Mouse (Mus musculus): Measurements from ENCODE around the gene Grm8.

The Grm8 gene

GRCm38 (mm10) chr6:28135001-28135401, at the start of gene Grm8:
TSS of gene Grm8 (minus strand) at chr6:28135178.
- no peak for DNase-seq (ENCODE audit: low spot score in 2 of 2)

- no peak for DNase-seq (ENCODE audit: low spot score in 2 of 2)
Observed at GRCm38 (mm10) chr6:28169851-28170539, 35.0 kb upstream of the Grm8 start.

DNA sequence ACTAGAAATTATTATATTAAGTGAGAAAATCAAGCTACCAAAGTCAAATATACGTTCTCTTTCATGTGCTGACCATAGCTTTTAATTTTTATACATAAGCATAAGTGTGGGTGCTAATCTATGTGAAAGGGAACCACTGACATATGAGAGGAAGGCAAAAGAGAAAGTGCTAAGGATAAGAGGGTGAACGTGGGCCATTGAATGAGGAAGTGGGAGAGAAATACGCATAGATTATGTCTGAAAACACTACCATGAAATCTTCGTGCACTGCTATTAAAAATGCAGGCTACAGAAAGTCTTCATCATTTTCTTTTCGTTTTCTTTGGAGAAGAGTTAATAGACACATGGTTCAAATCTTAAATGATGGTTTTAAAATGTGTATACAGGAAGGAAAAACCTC, 25.4 kb upstream of the Grm8 start:
- no peak for DNase-seq (ENCODE audit: low spot score in 2 of 2)

DNA sequence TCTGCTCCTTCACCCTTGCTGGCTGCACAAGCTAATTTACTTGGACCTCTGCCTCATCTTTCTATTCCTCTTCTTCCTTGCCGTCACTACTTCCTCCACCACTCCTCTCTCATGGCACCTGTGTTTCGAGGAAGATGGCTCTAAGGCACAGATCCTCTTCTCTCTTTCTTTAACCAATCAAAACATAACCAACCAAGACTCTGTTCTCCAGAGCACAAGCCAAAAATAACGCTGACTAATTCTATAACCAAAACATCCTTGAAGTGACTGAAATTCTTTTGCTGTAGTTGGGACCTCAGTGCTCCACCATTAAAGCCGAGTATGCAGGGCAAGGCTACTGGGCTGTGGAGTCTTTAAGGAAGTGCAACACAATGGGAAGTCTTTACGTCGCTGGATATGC, 11.5 kb upstream of the Grm8 start:
- no peak for DNase-seq (ENCODE audit: low spot score in 2 of 2)

DNA sequence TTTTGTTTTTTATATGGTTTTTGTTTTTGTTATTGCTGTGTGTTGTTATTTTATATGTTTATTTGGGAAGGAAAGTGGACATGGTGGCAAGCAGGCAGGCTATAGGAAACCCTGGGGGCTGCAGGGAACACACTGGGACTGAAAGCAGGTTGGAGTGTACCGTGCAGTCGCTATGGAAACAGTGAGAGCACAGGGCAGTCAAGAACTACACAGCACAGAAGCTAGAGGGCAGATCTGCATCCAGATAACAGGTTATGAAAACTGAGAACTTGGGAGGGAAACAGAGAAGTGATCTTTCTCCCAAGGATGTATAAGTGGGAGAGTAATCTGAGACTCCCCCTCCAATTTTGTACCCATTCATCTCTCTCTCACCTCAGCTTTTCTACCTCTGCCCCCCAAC, 7.4 kb upstream of the Grm8 start:
- no peak for DNase-seq (ENCODE audit: low spot score in 2 of 2)

DNA sequence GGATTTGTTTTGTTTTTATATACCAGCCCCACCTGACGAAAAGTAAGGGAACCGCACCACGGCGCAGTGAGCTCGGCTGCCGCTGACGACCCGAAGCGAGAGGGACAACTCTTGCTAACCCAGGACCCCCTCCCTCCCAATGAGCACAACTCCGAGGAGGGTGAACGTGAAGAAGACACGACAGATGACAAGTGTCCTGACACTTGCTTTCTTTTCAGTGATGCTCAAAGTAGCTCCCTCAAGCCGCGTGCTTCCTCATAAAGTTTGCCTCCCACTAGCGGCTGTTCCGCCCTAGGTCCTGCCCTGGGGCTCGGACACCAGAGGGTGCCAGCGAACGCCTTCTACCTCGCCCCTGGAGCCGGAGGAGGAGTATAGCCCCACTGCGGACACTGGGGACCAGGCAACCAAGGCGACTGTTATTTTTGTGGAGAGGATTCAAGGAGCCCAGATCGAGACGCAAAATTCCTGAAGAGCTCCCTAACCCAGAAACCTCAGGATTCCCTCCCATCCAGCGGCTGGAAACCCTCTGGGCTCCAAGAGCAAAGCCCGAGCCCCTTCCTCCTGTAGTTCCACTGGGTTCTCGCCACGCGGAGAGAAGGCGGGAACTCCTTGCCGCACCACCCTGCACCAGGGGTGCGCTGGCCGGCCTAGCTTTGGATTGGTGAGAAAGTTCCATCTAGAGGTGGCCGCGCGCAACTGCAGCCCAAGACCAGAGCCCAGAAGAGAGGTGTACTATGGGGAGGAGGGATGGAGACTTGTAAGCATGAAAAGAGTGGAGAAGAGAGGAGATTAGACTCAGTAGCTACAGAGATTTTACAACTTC, 644 bp upstream of the Grm8 start:
- DNase-seq (ENCODE audit: low spot score in 2 of 2) = peak; percentile 48 to 54

GRCm38 (mm10) chr6:28134251-28134801, 652 bp downstream of the Grm8 start:
- no peak for DNase-seq (ENCODE audit: low spot score in 2 of 2)

GRCm38 (mm10) chr6:28133206-28134063, 1.5 kb downstream of the Grm8 start:
- no peak for DNase-seq (ENCODE audit: low spot score in 2 of 2)

DNA sequence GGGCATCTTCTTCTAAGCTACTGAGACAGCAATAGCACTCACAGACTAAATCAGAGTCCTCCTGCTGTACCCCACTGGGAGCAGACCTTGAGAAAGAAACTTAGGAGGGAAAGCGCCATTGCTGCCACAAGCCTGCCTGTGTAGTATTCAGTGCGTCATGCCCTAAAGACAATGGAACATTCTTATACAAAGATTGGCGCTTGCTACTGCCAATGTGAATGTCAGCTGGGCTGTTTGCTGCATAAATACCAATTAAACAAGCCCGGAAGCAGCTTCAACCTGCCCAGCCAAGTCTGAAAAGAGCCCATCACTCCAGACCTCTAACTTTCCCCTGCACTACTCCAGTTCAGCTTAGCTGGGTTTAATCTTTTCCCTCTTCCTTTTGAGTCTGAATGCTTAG, 2.9 kb downstream of the Grm8 start:
- no peak for DNase-seq (ENCODE audit: low spot score in 2 of 2)

DNA sequence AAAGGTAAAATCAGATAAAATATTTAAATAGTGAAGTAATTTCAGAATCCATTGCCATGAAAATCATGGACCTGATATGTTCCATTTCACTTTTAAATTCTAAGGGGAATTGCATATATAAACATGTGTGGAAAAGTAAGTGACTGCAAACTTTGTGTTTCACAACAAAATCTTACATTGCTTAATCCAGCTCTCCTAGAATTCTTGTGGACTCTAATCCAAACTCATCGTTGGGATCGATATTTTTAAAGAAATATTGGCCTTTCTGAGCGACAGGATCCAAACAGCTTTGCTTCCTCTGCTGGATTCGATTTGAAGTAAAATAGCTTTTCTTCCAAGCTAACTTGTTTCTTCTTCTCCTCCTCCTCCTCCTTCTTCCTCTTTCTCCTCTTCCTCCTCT, 6.1 kb downstream of the Grm8 start:
- DNase-seq (ENCODE audit: low spot score in 2 of 2) = no peak

GRCm38 (mm10) chr6:28115519-28115918, 19.5 kb downstream of the Grm8 start:
- no peak for DNase-seq (ENCODE audit: low spot score in 2 of 2)

GRCm38 (mm10) chr6:28114916-28115315, 20.1 kb downstream of the Grm8 start:
- DNase-seq (ENCODE audit: low spot score in 2 of 2) = no peak

GRCm38 (mm10) chr6:28111551-28111950, 23.4 kb downstream of the Grm8 start:
- DNase-seq (ENCODE audit: low spot score in 2 of 2) = no peak

GRCm38 (mm10) chr6:28102608-28103316, 32.2 kb downstream of the Grm8 start:
- DNase-seq (ENCODE audit: low spot score in 2 of 2) = no peak

GRCm38 (mm10) chr6:28100001-28100400, 35.0 kb downstream of the Grm8 start:
- no peak for DNase-seq (ENCODE audit: low spot score in 2 of 2)

DNA sequence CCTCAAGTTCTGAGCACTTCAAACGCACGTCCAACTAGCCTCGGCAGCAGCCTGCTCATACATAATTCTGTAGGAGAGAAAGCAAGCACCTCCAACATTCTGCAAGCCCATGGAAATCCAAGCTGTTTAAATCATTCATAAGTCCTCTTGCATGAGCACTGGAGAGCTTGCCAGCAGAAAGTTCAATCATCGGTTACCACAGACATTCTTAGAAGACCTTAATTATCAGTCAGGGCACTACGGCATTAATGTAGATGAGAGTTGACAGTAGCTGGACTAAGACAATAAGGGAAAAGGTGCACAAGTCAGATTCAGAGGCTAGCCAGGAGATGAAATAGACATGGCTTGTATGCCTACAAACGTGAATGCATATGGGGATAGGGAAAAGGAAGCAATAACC, 42.5 kb downstream of the Grm8 start:
- DNase-seq (ENCODE audit: low spot score in 2 of 2) = no peak

DNA sequence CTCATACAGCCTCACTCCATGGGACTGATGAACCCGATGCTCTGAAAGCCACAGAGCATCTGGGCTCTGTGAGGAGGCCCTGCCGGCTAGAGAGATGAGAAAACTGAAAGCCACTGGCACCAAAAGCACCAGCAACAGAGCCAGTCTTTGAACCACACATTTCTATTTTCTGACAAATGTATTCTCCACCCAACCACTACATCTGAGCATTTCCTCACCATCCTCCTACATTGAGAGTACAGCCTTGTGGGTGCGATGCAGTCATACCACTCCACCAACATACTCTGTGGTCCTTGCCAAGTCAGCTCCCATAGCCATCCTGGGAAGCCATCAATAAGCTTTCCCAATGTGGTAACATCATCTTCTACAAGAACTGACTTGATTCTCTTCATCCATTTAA, 43.1 kb downstream of the Grm8 start:
- no peak for DNase-seq (ENCODE audit: low spot score in 2 of 2)

GRCm38 (mm10) chr6:28090981-28091380, 44.0 kb downstream of the Grm8 start:
- DNase-seq (ENCODE audit: low spot score in 2 of 2) = no peak

DNA sequence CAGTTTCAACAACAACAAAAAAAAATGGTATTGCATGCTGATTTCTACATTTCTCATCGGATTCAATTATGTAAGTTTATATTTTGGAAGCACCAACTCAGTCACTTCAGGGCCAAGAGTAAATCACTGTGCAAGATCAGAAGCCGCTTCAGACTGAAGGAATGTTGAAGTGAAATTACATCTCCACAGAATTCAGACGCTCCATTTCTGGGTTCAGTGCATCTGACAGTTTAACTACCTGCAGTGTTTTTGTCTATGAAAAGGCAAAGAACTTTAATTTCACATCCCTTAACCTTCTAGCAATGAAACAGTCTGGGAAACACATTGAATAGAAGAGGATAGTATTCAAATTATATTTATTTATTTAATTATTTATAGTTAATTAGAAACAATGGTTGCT, 59.4 kb downstream of the Grm8 start:
- DNase-seq (ENCODE audit: low spot score in 2 of 2) = no peak

DNA sequence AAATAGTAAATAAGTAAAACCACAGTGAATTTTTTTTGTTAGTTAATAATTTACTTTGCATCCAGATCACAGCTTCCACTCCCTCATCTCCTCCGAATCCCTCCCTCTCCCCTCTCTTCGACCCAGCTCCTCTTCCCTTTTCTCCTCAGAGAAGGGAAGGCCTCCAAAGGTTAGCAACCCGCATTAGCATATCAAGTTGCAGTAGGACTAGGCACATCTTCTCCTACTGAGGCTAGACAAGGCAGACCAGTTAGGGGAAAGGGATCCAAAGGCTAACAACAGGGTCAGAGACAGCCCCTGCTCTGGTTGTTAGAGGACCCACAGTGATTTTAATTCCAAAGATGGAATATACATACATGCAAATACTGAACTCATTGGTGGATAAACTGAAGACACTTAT, 60.5 kb downstream of the Grm8 start:
- DNase-seq (ENCODE audit: low spot score in 2 of 2) = no peak

DNA sequence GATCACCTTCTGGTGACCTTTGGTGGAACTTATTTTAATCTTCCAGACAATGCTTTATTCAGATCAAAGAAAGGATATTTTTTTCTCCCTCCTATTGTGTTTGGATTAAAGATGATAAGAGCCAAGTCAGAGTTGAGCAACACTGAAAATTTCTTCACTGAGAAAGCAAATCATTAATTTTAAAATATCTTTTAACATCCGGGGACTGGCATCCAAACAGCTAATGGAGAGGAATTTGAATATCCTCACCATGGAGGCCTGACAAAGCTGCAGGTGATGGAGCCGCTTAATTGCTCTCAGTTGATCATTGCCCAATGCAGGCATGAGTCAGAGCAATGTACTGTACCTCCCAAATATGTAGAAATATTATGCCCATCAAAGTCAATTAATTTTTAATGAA, 83.0 kb downstream of the Grm8 start:
- no peak for DNase-seq (ENCODE audit: low spot score in 2 of 2)
